Mouse (Mus musculus): ENCODE results near the gene Dnaic2. TPM values are rescaled to one million over a fixed set of nuclear protein-coding genes. Genes with fewer than 3 reads are reported as not detected.

Gene Dnaic2
- polyA plus RNA-seq, 1 experiment from 2014 or later: 0.50 TPM

GRCm38 (mm10) chr11:114790841-114791240 is 63.6 kb downstream of the Dnaic2 start:
- Histone ChIP-seq H3K4me3 (replicated peaks) (no peak overlapping the region), H3K4me1 (replicated peaks) (peaks cover 36% of the 10 kb centered on the region), H3K9ac (replicated peaks) (no peak overlapping the region), H3K36me3 (no peaks in the 10 kb centered on the region), H3K9me3 (no peaks in the 10 kb centered on the region), H3K27ac (no peak overlapping the region), H3K4me2 (no peak overlapping the region), H3K27me3 (peaks cover 96% of the 10 kb centered on the region)
- 20% methylated on average over 4 of the region's 4 CpGs for WGBS
- no peak for ATAC-seq (ENCODE audit: insufficient number of reproducible peaks, insufficient read depth, low FRiP score, low TSS enrichment, low read depth)

DNA sequence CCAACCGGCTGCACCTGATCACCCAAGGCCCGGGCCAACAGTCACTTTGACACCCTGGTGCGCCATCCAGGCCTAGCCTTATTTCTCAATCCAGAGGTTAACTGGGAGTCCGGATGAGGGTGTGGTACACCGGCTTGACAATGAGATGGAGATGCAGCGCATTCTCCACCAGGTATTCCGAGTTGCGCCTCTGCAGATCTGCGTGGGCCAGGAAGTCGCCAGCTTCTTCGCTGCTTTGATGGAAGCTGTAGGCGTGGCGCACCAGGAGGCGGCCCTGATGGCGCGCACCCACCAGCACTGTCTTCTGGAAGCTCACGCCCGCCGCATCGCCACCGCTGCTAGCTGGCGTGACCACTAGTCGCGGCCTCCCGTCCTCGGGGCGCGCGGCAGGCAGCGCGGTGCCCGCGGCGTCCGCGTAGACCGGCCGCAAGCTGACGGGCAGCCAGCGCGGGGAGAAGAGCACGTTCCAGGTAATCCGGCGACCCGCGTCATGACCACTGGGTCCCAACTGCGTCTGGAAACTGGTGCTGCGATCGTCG is 64.2 kb downstream of the Dnaic2 start:
- peak overlapping the region; percentile 89 for H3K4me2 ChIP-seq
- H3K27me3 ChIP-seq: peaks cover 91% of the 10 kb centered on the region
- no peaks in the 10 kb centered on the region for H3K36me3 ChIP-seq
- H3K27ac ChIP-seq: no peak overlapping the region
- peak overlapping the region; percentile 49 for H3K4me3 ChIP-seq (replicated peaks)
- WGBS: 3% methylated on average over 50 of the region's 50 CpGs
- H3K4me1 ChIP-seq (replicated peaks): peaks cover 36% of the 10 kb centered on the region
- no peak for ATAC-seq (ENCODE audit: insufficient number of reproducible peaks, insufficient read depth, low FRiP score, low TSS enrichment, low read depth)
- peak overlapping the region; percentile 51 for H3K9ac ChIP-seq (replicated peaks)
- no peaks in the 10 kb centered on the region for H3K9me3 ChIP-seq

GRCm38 (mm10) chr11:114791891-114792411 is 64.7 kb downstream of the Dnaic2 start:
- H3K4me1 ChIP-seq (replicated peaks): peaks cover 34% of the 10 kb centered on the region
- no peaks in the 10 kb centered on the region for H3K9me3 ChIP-seq
- no peak overlapping the region for H3K27ac ChIP-seq
- peak overlapping the region; percentile 49 for H3K4me3 ChIP-seq (replicated peaks)
- ATAC-seq (ENCODE audit: insufficient number of reproducible peaks, insufficient read depth, low FRiP score, low TSS enrichment, low read depth): no peak
- no peaks in the 10 kb centered on the region for H3K36me3 ChIP-seq
- H3K27me3 ChIP-seq: peaks cover 85% of the 10 kb centered on the region
- H3K4me2 ChIP-seq: peak overlapping the region; percentile 89
- peak overlapping the region; percentile 51 for H3K9ac ChIP-seq (replicated peaks)
- WGBS: under 1% methylated on average over 59 of the region's 59 CpGs

DNA sequence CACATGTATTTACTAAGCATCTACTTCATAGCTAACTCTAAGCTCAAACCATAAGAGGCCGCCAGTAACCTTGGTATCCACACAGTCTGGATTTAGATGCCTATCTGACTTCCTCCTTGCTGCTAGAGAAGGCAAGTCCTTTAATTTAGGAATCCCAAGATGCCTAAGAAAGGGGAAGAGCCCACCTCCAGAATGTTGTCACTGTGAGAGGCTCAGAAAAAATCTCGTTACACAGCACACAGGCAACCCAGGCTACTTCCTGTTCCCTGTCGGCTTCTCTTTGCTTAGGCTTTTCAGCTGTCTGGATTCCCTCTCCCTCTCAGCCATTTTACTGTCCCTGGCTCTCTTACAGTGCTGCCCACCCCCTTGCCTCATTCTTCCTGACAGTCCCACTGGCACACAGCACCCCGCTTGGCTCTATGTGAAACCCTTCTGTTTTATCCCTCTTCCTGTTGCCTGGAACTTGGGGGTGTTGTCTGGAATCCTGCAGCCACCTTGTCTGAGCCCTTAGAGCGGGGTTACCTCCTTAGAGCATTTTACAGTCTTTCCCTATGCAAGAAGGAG is 65.8 kb downstream of the Dnaic2 start:
- ATAC-seq (ENCODE audit: insufficient number of reproducible peaks, insufficient read depth, low FRiP score, low TSS enrichment, low read depth): no peak
- 39% methylated on average over 5 of the region's 5 CpGs for WGBS
- H3K36me3 ChIP-seq: no peaks in the 10 kb centered on the region
- peaks cover 34% of the 10 kb centered on the region for H3K4me1 ChIP-seq (replicated peaks)
- no peak overlapping the region for H3K4me3 ChIP-seq (replicated peaks)
- H3K9ac ChIP-seq (replicated peaks): no peak overlapping the region
- no peak overlapping the region for H3K27ac ChIP-seq
- H3K9me3 ChIP-seq: no peaks in the 10 kb centered on the region
- no peak overlapping the region for H3K4me2 ChIP-seq
- peaks cover 75% of the 10 kb centered on the region for H3K27me3 ChIP-seq

DNA sequence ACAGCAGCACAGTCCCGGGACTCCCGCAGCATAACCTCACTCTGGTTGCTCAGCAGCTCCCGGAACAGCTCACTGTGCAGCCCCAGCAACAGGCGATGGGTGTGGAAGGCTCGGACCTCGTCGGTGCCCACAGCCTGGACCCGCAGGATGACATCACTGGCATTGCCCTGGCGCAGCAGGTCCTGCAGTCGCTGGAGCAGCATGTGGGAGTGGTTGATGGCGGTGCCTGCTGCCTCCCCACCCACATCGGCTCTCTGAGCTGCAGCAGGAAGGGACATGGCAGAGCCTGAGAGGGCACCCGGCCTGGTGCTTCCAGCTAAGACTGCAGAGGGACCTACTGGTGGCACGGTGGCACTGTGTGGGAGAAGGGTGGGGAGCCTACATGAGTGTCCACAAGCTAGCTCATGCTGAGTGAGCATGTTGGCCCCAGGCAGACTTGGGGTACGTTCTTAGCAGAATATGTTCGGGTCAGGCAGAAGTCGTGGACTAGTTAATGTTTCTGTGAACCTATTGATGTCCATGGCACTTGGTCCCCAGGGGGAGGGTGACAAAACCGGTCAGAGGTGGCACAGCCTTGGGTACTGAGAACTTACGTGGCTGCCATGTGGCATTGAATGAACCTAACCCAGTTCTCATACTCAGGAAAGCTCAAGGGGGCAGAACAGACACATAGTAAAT is 66.8 kb downstream of the Dnaic2 start:
- H3K9me3 ChIP-seq: no peaks in the 10 kb centered on the region
- WGBS: 71% methylated on average over 19 of the region's 19 CpGs
- no peak overlapping the region for H3K9ac ChIP-seq (replicated peaks)
- H3K27ac ChIP-seq: no peak overlapping the region
- H3K4me2 ChIP-seq: no peak overlapping the region
- ATAC-seq (ENCODE audit: insufficient number of reproducible peaks, insufficient read depth, low FRiP score, low TSS enrichment, low read depth): no peak
- H3K4me1 ChIP-seq (replicated peaks): peaks cover 34% of the 10 kb centered on the region
- peaks cover 65% of the 10 kb centered on the region for H3K27me3 ChIP-seq
- no peak overlapping the region for H3K4me3 ChIP-seq (replicated peaks)
- no peaks in the 10 kb centered on the region for H3K36me3 ChIP-seq

- peaks cover 58% of the 10 kb centered on the region for H3K27me3 ChIP-seq
- ATAC-seq (ENCODE audit: insufficient number of reproducible peaks, insufficient read depth, low FRiP score, low TSS enrichment, low read depth): no peak
- peak overlapping the region; percentile 69; the same call in 1 of the 2 replicates for H3K4me2 ChIP-seq
- peaks cover 27% of the 10 kb centered on the region for H3K4me1 ChIP-seq (replicated peaks)
- H3K4me3 ChIP-seq (replicated peaks): peak overlapping the region; percentile 40; the same call in 1 of the 2 replicates
- no peak overlapping the region for H3K27ac ChIP-seq
- H3K9ac ChIP-seq (replicated peaks): no peak overlapping the region
- WGBS: 53% methylated on average over 4 of the region's 4 CpGs
- H3K36me3 ChIP-seq: no peaks in the 10 kb centered on the region
- H3K9me3 ChIP-seq: no peaks in the 10 kb centered on the region
Measured at GRCm38 (mm10) chr11:114794691-114795090, 67.5 kb downstream of the Dnaic2 start.

DNA sequence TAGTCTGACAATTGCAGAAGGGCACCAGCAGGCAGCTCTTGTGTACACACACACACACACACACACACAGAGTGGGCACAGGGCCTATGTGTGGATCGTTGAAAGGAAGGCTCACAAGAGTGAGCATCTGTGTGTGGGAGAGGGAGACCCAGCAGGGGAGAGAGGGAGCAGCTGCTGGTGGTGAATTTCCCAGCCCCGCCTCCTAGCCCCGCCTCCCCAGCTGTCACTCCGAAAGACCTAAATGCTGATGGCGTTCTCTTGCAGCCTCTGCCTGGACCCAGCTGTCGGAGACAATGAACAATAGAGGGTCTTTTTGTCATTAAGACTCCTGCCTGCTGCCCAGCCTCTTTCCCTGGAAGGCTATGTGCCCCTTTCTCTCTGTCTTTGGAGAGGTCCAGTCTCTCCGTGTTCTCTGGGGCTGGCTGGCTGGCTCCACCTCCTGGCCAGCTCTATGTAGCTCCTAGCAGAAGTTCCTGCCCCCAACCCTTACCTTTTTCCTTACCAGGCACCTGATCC is 68.1 kb downstream of the Dnaic2 start:
- H3K9me3 ChIP-seq: no peaks in the 10 kb centered on the region
- peaks cover 27% of the 10 kb centered on the region for H3K4me1 ChIP-seq (replicated peaks)
- H3K4me2 ChIP-seq: peak overlapping the region; percentile 69
- H3K4me3 ChIP-seq (replicated peaks): peak overlapping the region; percentile 40
- H3K36me3 ChIP-seq: no peaks in the 10 kb centered on the region
- ATAC-seq (ENCODE audit: insufficient number of reproducible peaks, insufficient read depth, low FRiP score, low TSS enrichment, low read depth): peak; percentile 67; the same call in 1 of the 2 replicates
- H3K9ac ChIP-seq (replicated peaks): no peak overlapping the region
- peaks cover 52% of the 10 kb centered on the region for H3K27me3 ChIP-seq
- no peak overlapping the region for H3K27ac ChIP-seq
- WGBS: under 1% methylated on average over 7 of the region's 7 CpGs

GRCm38 (mm10) chr11:114795848-114796322 is 68.7 kb downstream of the Dnaic2 start, which contains the start of gene Btbd17:
Btbd17 (minus strand) TSS chr11:114795945.
- Histone ChIP-seq H3K27ac (0 out of 2 replicates have a peak within 1 kb of the TSS, but pooled peaks have one; percentile 20), H3K36me3 (no peaks in the 10 kb centered on the region), H3K4me3 (replicated peaks) (peak within 1 kb of the TSS; percentile 40), H3K27me3 (peaks cover 46% of the 10 kb centered on the region), H3K9me3 (no peaks in the 10 kb centered on the region), H3K9ac (replicated peaks) (no peak within 1 kb of the TSS), H3K4me1 (replicated peaks) (peaks cover 27% of the 10 kb centered on the region), H3K4me2 (peak within 1 kb of the TSS; percentile 69)
- ATAC-seq (ENCODE audit: insufficient number of reproducible peaks, insufficient read depth, low FRiP score, low TSS enrichment, low read depth): no peak
- 9% methylated on average over 4 of the region's 4 CpGs for WGBS

DNA sequence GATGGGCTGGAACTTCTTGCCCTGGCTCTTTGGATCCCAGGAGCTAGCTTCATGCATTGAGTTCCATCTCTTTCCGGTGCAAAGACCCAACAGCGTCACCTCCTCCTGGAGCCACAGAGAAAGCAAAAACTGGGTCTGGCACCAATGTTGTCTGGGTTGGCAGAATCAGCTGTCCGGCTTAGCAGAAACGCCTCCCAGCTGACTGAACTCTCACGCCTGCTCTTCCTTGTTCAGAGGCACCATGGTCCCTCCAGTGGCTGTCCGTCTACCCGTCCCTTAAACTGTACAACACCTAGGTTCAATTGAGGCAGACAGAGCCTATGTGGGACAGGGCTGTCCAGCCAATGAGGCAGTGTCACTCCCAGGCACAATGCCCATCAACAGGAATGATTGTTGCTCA is 70.0 kb downstream of the Dnaic2 start:
- Histone ChIP-seq H3K27ac (no peak overlapping the region), H3K9ac (replicated peaks) (no peak overlapping the region), H3K27me3 (peaks cover 33% of the 10 kb centered on the region), H3K36me3 (no peaks in the 10 kb centered on the region), H3K4me3 (replicated peaks) (no peak overlapping the region), H3K9me3 (no peaks in the 10 kb centered on the region), H3K4me2 (no peak overlapping the region), H3K4me1 (replicated peaks) (peaks cover 18% of the 10 kb centered on the region)
- ATAC-seq (ENCODE audit: insufficient number of reproducible peaks, insufficient read depth, low FRiP score, low TSS enrichment, low read depth): no peak
- WGBS: 83% methylated on average over 7 of the region's 7 CpGs

GRCm38 (mm10) chr11:114797981-114798380 is 70.8 kb downstream of the Dnaic2 start:
- 83% methylated on average over 3 of the region's 3 CpGs for WGBS
- H3K27me3 ChIP-seq: peaks cover 25% of the 10 kb centered on the region
- H3K9me3 ChIP-seq: no peaks in the 10 kb centered on the region
- H3K36me3 ChIP-seq: no peaks in the 10 kb centered on the region
- no peak for ATAC-seq (ENCODE audit: insufficient number of reproducible peaks, insufficient read depth, low FRiP score, low TSS enrichment, low read depth)
- no peak overlapping the region for H3K4me2 ChIP-seq
- H3K4me3 ChIP-seq (replicated peaks): no peak overlapping the region
- H3K9ac ChIP-seq (replicated peaks): no peak overlapping the region
- H3K27ac ChIP-seq: no peak overlapping the region
- peaks cover 20% of the 10 kb centered on the region for H3K4me1 ChIP-seq (replicated peaks)

GRCm38 (mm10) chr11:114798624-114799023 is 71.4 kb downstream of the Dnaic2 start, which contains the start of gene Gpr142:
Gpr142 (plus strand) TSS chr11:114798924.
- no peak within 1 kb of the TSS for H3K27ac ChIP-seq
- H3K9ac ChIP-seq (replicated peaks): no peak within 1 kb of the TSS
- H3K4me3 ChIP-seq (replicated peaks): no peak within 1 kb of the TSS
- peaks cover 24% of the 10 kb centered on the region for H3K4me1 ChIP-seq (replicated peaks)
- no peak within 1 kb of the TSS for H3K4me2 ChIP-seq
- WGBS: 86% methylated on average over 3 of the region's 3 CpGs
- ATAC-seq (ENCODE audit: insufficient number of reproducible peaks, insufficient read depth, low FRiP score, low TSS enrichment, low read depth): no peak
- H3K36me3 ChIP-seq: no peaks in the 10 kb centered on the region
- peaks cover 19% of the 10 kb centered on the region for H3K27me3 ChIP-seq
- H3K9me3 ChIP-seq: no peaks in the 10 kb centered on the region
